Mouse (Mus musculus) heart, embryonic 13.5 days (tissue): ENCODE data around the gene Ush2a. TPM values are rescaled to one million over a fixed set of nuclear protein-coding genes. Genes with fewer than 3 reads are reported as not detected.

Source experiments
- ATAC-seq: fragments of 200-750 bp; cut with Nextera tagmentation; 2 replicates; pipeline ENCODE4 v1.8.0; 2017; ENCODE audit warnings: moderate TSS enrichment; ENCODE audit not compliant: insufficient number of reproducible peaks, low FRiP score, low TSS enrichment; ENCODE audit errors: extremely low read depth
- H3K27ac ChIP-seq: fragments of 300-500 bp; sonication (generic); replicated peaks from 2 replicates; pipeline ENCODE4 v1.5.1; 2015; ENCODE audit warnings: moderate library complexity, mild to moderate bottlenecking, inconsistent platforms
- H3K27me3 ChIP-seq: fragments of 300-500 bp; sonication (generic); replicated peaks from 2 replicates; pipeline ENCODE4 v1.6.1; 2015; ENCODE audit warnings: mild to moderate bottlenecking, inconsistent platforms
- H3K36me3 ChIP-seq: fragments of 300-500 bp; sonication (generic); 2 replicates; pipeline ENCODE4 v1.6.1; 2015; ENCODE audit warnings: mild to moderate bottlenecking, inconsistent platforms
- H3K4me1 ChIP-seq: fragments of 300-500 bp; sonication (generic); 2 replicates; pipeline ENCODE4 v1.6.1; 2015; ENCODE audit warnings: inconsistent platforms
- H3K4me2 ChIP-seq: fragments of 300-500 bp; sonication (generic); 2 replicates; pipeline ENCODE4 v1.6.1; 2015; ENCODE audit warnings: inconsistent platforms, mild to moderate bottlenecking, moderate library complexity
- H3K4me3 ChIP-seq: fragments of 300-500 bp; sonication (generic); 2 replicates; pipeline ENCODE4 v1.5.1; 2015; ENCODE audit warnings: moderate library complexity, mild to moderate bottlenecking, inconsistent platforms
- H3K9ac ChIP-seq: fragments of 300-500 bp; sonication (generic); 2 replicates; pipeline ENCODE4 v1.6.1; 2015; ENCODE audit warnings: inconsistent platforms, mild to moderate bottlenecking, moderate library complexity
- H3K9me3 ChIP-seq: fragments of 300-500 bp; sonication (generic); 2 replicates; pipeline ENCODE4 v1.6.1; 2016; ENCODE audit warnings: inconsistent platforms
- WGBS: fragments of 180-500 bp; shearing (Covaris S2); methylation state at CpG from one replicate; pipeline ENCODE4 v1.1.7; 2015; ENCODE audit warnings: mixed read lengths; 5-methylcytosine and 5-hydroxymethylcytosine counted together
- polyA plus RNA-seq: library from polyadenylated mRNA; unstranded; fragments of >200 nt; fragmentation: Nextera tagmentation; extraction: Ambion mirVana; gene quantifications from 2 replicates; pipeline ENCODE4 v1.2.1, GENCODE M21; 2015

The Ush2a gene
- polyA plus RNA-seq, 1 experiment from 2014 or later = 0.07 TPM

DNA sequence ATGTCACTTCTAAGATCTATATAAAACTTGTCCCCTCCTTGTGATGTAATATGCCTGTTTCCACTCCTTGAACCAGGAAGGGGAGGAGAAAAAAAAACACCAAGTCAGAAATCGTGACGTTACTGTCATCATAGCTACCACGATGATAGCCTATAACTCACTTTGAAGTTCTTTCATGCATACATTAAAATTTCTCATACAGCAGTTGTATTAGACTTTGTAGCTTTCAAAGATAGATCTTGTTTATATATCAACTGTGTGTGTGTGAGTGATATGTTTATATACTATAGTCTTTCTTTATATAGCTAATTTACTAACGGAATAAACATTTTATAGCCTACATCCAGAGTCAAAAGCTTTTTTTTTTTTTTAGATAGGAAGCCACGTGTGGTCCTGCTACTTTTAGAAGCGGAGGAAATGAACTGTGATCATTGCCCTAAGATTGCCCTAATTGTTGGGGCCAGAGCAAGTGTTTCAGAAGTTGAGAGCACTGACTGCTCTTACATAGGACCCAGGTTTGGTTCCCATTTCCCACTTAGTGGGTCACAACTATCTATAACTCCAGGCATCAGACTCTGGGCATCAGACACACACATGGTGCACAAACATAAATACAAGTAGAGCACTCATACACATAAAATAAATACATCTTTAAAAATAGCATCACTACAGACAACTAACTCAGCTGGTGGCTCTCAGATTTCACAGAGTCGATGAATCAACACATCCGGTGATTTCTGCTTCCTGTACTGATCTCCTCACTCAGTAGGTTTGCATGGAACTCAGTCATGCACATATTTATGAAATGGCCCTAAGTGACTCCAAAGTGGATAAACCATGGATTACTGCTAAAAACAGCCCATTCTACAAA is 413.1 kb downstream of the Ush2a start:
- H3K9ac ChIP-seq = no peak overlapping the region
- no peak overlapping the region for H3K4me3 ChIP-seq
- peaks cover 6% of the 10 kb centered on the region; the same call in 1 of the 2 replicates for H3K4me1 ChIP-seq
- no peak overlapping the region for H3K4me2 ChIP-seq
- H3K36me3 ChIP-seq = no peaks in the 10 kb centered on the region
- no peak overlapping the region for H3K27ac ChIP-seq
- H3K9me3 ChIP-seq = no peaks in the 10 kb centered on the region
- WGBS = 65% methylated on average over 8 of the region's 8 CpGs
- no peak for ATAC-seq
- H3K27me3 ChIP-seq = no peaks in the 10 kb centered on the region

DNA sequence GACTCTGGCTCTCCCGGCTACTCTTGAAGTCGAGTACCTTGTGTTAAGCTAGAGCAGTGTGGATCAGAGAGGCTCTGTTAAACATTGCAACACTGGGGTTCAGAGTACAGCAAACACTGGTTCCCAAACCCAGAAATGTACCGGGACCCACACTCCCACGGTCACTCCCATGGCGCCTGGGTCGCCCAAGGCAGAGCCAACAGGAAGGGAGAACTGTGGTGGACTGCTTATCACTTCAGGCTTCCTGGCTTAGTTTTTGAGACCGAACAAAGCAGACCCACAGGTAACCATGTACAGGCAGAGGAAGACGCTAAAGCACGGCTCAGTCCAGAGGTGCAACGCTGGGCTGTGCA is 413.7 kb downstream of the Ush2a start:
- WGBS = 70% methylated on average over 10 of the region's 10 CpGs
- no peak for ATAC-seq

DNA sequence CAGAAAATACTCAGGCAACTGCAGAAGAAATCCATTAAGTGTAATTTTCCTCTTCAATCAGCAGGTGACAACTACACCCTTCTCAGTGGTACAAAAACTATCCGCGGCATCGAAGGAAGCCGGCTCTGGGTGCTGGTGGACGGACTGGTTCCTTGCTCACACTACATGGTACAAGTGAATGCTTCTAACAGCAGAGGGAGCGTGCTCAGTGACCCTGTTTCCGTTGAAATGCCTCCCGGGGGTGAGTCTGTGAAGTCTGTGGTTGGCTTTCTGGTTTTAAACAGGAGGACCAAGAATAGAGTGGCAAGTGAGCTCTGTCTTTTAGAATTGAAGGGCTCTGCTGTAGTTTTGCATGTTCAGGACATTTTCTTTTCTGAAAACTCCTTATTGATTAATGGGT is 416.4 kb downstream of the Ush2a start:
- H3K27me3 ChIP-seq = no peaks in the 10 kb centered on the region
- H3K4me2 ChIP-seq = no peak overlapping the region
- no peak overlapping the region for H3K4me3 ChIP-seq
- no peak overlapping the region for H3K9ac ChIP-seq
- no peaks in the 10 kb centered on the region for H3K9me3 ChIP-seq
- H3K4me1 ChIP-seq = peaks cover 6% of the 10 kb centered on the region; the same call in 1 of the 2 replicates
- H3K27ac ChIP-seq = no peak overlapping the region
- ATAC-seq = no peak
- 61% methylated on average over 8 of the region's 8 CpGs for WGBS
- H3K36me3 ChIP-seq = no peaks in the 10 kb centered on the region

More for the DNA sequence above, 413.7 kb downstream of the Ush2a start:
- Histone ChIP-seq H3K9me3 (no peaks in the 10 kb centered on the region), H3K4me3 (no peak overlapping the region), H3K4me1 (peaks cover 6% of the 10 kb centered on the region; the same call in 1 of the 2 replicates), H3K27ac (no peak overlapping the region), H3K9ac (no peak overlapping the region), H3K4me2 (no peak overlapping the region), H3K36me3 (no peaks in the 10 kb centered on the region), H3K27me3 (no peaks in the 10 kb centered on the region)

DNA sequence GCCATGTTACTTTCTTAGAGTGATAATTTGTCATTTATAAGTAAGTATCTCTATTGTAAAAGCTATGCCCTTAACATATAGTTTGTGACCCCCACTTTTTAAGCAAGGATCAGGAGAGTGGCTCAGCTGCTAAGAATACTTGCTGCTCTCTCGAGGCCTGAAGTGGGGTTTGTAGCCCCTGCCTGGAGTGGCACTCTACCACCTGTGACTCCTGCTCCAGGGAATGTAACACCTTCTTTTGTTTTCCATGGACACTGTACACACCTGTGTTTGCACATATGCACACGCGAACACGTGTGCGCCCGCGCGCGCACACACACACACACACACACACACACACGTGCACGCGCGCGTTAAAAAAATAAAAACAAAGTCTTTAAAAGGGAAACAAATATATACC is 424.5 kb downstream of the Ush2a start:
- Histone ChIP-seq H3K9ac (no peak overlapping the region), H3K27ac (no peak overlapping the region), H3K4me2 (no peak overlapping the region), H3K4me3 (no peak overlapping the region), H3K9me3 (peaks cover 8% of the 10 kb centered on the region; the same call in 1 of the 2 replicates), H3K4me1 (no peaks in the 10 kb centered on the region), H3K36me3 (no peaks in the 10 kb centered on the region), H3K27me3 (no peaks in the 10 kb centered on the region)
- 90% methylated on average over 14 of the region's 14 CpGs for WGBS
- no peak for ATAC-seq

DNA sequence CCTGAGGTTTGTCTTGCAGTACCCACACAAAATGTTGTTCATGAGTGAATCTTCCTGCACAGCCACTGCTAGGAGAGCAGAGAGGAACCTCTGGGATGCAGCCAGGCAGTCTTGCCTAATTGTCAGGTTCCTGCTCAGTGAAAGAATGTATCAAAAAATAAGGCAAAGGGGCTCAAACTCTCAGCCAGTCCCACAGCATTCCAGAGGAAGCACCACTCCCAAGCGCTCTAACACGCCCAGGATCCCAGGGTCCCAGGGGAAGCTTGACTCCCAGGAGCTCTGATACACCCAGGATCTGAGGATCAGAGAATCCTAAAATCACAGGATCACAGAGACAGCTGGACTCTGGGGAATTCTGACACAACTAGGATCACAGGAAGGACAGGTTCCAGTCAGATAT is 434.5 kb downstream of the Ush2a start:
- WGBS = 81% methylated on average over 2 of the region's 2 CpGs
- Histone ChIP-seq H3K9ac (no peak overlapping the region), H3K4me1 (no peaks in the 10 kb centered on the region), H3K4me3 (no peak overlapping the region), H3K36me3 (no peaks in the 10 kb centered on the region), H3K27ac (no peak overlapping the region), H3K4me2 (no peak overlapping the region), H3K27me3 (no peaks in the 10 kb centered on the region), H3K9me3 (0 out of 2 replicates have a peak, but pooled peaks cover 5% of the 10 kb centered on the region)
- no peak for ATAC-seq

DNA sequence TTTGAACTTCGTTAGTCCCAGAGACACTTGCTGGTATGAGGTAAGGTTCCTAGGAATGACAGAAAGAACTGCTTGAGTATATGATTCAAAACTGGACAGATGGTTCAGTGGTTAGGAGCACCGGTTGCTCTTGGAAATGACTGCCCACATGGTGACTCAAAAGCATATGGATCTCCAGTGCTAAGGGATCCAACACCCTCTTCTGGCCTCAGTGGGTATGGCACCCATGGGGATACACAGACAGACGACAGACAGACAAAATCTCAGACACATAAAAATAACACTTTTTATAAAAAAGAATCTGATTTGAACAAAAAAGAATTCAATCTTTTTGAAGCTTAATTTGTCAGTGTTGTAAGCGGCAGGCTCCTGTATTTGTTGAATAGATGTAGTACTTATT is 446.4 kb downstream of the Ush2a start:
- Histone ChIP-seq H3K27me3 (no peaks in the 10 kb centered on the region), H3K4me2 (no peak overlapping the region), H3K4me1 (no peaks in the 10 kb centered on the region), H3K36me3 (no peaks in the 10 kb centered on the region), H3K4me3 (no peak overlapping the region), H3K9ac (no peak overlapping the region), H3K9me3 (no peaks in the 10 kb centered on the region), H3K27ac (no peak overlapping the region)
- WGBS = 83% methylated on average over 4 of the region's 4 CpGs
- ATAC-seq = no peak

DNA sequence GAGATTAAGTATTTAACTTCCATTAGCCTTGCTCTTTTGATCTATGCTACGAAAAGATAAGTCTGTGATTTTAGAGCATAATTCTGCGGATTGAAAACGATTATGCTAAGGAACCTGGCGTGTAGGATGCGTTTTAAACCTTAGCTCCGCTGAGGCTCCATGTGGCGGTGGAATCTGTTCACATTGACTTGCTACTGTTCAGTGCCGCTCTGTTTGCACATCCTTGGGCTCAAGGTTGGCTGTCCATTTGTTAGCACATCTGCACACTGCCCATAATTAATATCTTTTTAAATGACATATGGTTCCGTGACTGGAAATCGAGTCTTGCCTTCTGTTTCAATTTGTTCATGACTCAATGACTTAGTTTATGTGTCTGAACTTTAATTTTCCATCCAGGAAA is 446.9 kb downstream of the Ush2a start:
- Histone ChIP-seq H3K4me2 (no peak overlapping the region), H3K9ac (no peak overlapping the region), H3K27ac (no peak overlapping the region), H3K36me3 (no peaks in the 10 kb centered on the region), H3K27me3 (no peaks in the 10 kb centered on the region), H3K4me1 (no peaks in the 10 kb centered on the region), H3K4me3 (no peak overlapping the region), H3K9me3 (no peaks in the 10 kb centered on the region)
- 85% methylated on average over 10 of the region's 10 CpGs for WGBS
- no peak for ATAC-seq

DNA sequence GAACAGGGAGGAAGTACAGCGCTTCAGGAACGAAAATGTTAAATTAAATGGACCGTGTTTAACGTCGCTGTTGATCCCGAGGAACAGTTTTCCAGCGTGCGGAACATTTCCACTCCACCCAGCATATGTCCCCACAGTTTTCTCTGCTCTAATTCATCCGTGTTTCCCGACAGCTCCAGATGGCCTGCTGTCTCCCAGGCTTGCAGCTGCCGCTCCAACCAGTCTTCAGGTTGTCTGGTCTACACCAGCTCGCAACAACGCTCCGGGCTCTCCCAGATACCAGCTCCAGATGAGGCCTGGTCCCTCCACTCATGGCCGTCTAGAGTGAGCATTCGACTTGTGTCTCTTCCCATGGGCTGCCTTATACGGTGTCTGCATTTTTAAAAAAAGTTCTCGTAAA is 452.3 kb downstream of the Ush2a start:
- no peak overlapping the region for H3K9ac ChIP-seq
- H3K9me3 ChIP-seq = no peaks in the 10 kb centered on the region
- no peak overlapping the region for H3K4me2 ChIP-seq
- H3K36me3 ChIP-seq = no peaks in the 10 kb centered on the region
- no peaks in the 10 kb centered on the region for H3K27me3 ChIP-seq
- no peak for ATAC-seq
- H3K27ac ChIP-seq = no peak overlapping the region
- no peaks in the 10 kb centered on the region for H3K4me1 ChIP-seq
- 83% methylated on average over 18 of the region's 18 CpGs for WGBS
- H3K4me3 ChIP-seq = no peak overlapping the region

DNA sequence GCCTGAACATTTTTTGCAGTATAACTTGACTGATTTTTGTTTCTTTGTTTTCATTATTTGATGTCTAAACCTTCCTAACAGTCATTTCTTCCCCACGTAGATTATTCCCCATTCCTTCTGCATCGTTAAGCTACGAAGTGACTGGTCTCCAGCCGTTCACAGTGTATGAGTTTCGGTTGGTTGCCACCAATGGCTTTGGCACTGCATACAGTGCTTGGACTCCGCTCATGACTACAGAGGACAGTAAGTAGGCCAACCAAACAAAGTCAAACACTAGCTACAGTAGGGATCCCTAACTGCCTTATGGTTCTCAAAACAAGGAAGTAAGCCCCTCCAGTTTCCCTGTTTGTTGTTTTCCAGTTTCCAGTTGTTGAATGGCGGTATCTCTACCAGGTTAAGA is 453.1 kb downstream of the Ush2a start:
- H3K9ac ChIP-seq = no peak overlapping the region
- no peaks in the 10 kb centered on the region for H3K4me1 ChIP-seq
- no peak overlapping the region for H3K4me3 ChIP-seq
- no peaks in the 10 kb centered on the region for H3K9me3 ChIP-seq
- no peak for ATAC-seq
- no peak overlapping the region for H3K27ac ChIP-seq
- H3K27me3 ChIP-seq = no peaks in the 10 kb centered on the region
- WGBS = 82% methylated on average over 7 of the region's 7 CpGs
- no peaks in the 10 kb centered on the region for H3K36me3 ChIP-seq
- H3K4me2 ChIP-seq = no peak overlapping the region

DNA sequence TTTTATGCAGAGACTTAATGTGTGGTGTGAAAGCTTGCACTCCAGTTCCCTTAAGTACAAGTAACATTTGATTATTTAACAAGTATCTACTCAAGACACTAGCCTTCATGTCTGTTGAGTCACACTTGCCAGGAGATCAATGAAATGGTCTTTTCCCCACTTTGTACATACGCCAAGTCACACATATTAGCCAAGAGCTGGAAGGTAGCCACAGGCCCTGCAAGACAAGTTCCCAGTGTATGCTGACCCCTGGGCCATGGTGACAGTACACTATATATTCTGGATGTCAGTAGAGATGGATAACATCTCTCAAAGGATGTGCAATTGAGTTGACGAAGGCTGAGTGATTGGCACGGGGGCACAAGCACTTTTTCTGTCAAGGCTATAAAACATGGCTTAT is 455.1 kb downstream of the Ush2a start:
- no peak overlapping the region for H3K27ac ChIP-seq
- no peaks in the 10 kb centered on the region for H3K27me3 ChIP-seq
- no peak overlapping the region for H3K4me2 ChIP-seq
- 66% methylated on average over 3 of the region's 3 CpGs for WGBS
- H3K9me3 ChIP-seq = no peaks in the 10 kb centered on the region
- H3K4me3 ChIP-seq = no peak overlapping the region
- no peak for ATAC-seq
- no peaks in the 10 kb centered on the region for H3K4me1 ChIP-seq
- H3K9ac ChIP-seq = no peak overlapping the region
- H3K36me3 ChIP-seq = no peaks in the 10 kb centered on the region

DNA sequence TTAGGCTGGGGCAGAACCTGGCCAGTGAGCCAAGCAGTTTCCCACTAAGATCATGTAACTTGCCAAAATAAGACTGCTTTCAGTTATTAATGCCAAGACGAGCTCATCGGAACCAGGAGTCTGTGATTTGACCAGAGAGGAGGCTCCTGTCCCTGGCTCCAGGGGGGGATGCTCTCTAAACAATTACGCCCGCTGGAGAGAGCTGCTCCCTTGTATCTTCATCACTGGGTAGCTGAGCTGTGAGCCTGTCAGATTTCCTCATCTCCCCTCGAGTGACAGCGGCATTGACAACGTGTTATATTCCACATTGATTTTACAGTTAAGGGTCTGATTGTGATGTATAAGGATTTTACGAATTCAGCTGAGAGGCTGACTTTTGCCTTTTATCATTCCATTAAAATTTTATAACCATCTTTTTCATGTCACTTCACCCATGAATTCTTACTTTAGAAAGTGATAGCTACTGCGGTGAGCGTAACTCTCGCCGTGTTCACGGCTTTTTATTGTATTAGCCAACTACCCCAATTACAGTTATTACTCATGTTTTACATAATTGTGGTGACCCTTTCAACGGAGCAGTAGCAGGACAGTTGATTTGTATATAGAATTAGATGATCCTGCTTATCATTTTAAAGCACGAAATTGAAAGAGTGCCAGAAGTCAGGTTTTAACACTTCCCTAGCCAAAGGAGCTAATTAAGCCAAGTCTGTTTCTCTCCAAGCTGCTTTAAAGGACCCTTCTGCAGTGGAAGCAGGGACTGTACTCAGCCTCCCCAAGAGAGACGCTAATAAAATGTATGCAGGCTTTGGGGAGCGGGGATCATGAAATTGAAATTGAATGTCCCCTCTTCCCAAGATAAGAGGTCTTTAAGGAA is 463.5 kb downstream of the Ush2a start:
- Histone ChIP-seq H3K4me3 (no peak overlapping the region), H3K4me1 (no peaks in the 10 kb centered on the region), H3K4me2 (no peak overlapping the region), H3K9ac (no peak overlapping the region), H3K27ac (no peak overlapping the region), H3K27me3 (no peaks in the 10 kb centered on the region), H3K36me3 (no peaks in the 10 kb centered on the region), H3K9me3 (no peaks in the 10 kb centered on the region)
- 61% methylated on average over 17 of the region's 17 CpGs for WGBS
- ATAC-seq = no peak
